Mouse (Mus musculus): ENCODE data around the gene Gm10134. TPM values are rescaled to one million over a fixed set of nuclear protein-coding genes. Genes with fewer than 3 reads are reported as not detected.
A peak's percentile ranks its signal among the peaks of the same experiment; 100 is the strongest.
"Not testable (repeated sequence)": the region's sequence is repeated elsewhere in the genome, so short reads cannot be mapped to it uniquely, and the experiment has no call there.

Gene Gm10134
- polyA plus RNA-seq, 1 experiment from 2014 or later, result 1.5 TPM

- DNase-seq (no peak), ATAC-seq (no peak)
- H3K27ac ChIP-seq (ENCODE audit: low read depth), result no peak overlapping the region
- peaks cover 16% of the 10 kb centered on the region for H3K4me1 ChIP-seq (ENCODE audit: insufficient read depth)
- peak overlapping the region; percentile 91 for H3K4me2 ChIP-seq (ENCODE audit: low read depth, low read length)
- no peaks in the 10 kb centered on the region for H3K9me3 ChIP-seq (ENCODE audit: low read length)
- peak overlapping the region; percentile 75 for H3K4me3 ChIP-seq (ENCODE audit: low read depth, low read length)
- peaks cover 14% of the 10 kb centered on the region for H3K36me3 ChIP-seq (replicated peaks; ENCODE audit: insufficient read depth, low read length)
- H3K9ac ChIP-seq (replicated peaks), result peak overlapping the region; percentile 88
- peaks cover 3% of the 10 kb centered on the region; the same call in 1 of the 2 replicates for H3K27me3 ChIP-seq (ENCODE audit: insufficient read depth, low read length)
- WGBS (ENCODE audit: insufficient replicate concordance), result 50% methylated on average over 18 of the region's 18 CpGs
- TF ChIP-seq EP300 (IDR thresholded peaks at IDR 0.05; ENCODE audit: low read depth) (no peak), CTCF (IDR thresholded peaks at IDR 0.05; ENCODE audit: low read depth) (no peak)
Measured at GRCm38 (mm10) chr2:28468486-28469225, 37.2 kb upstream of the Gm10134 start.

GRCm38 (mm10) chr2:28469461-28469860, 36.4 kb upstream of the Gm10134 start:
- Histone ChIP-seq H3K27ac (ENCODE audit: low read depth) (no peak overlapping the region), H3K27me3 (ENCODE audit: insufficient read depth, low read length) (peaks cover 3% of the 10 kb centered on the region; the same call in 1 of the 2 replicates), H3K9me3 (ENCODE audit: low read length) (no peaks in the 10 kb centered on the region), H3K4me1 (ENCODE audit: insufficient read depth) (peaks cover 16% of the 10 kb centered on the region), H3K4me2 (ENCODE audit: low read depth, low read length) (no peak overlapping the region), H3K9ac (replicated peaks) (no peak overlapping the region), H3K36me3 (replicated peaks; ENCODE audit: insufficient read depth, low read length) (peaks cover 14% of the 10 kb centered on the region), H3K4me3 (ENCODE audit: low read depth, low read length) (no peak overlapping the region)
- 95% methylated on average over 14 of the region's 14 CpGs for WGBS (ENCODE audit: insufficient replicate concordance)
- DNase-seq (no peak), ATAC-seq (no peak)
- TF ChIP-seq EP300 (IDR thresholded peaks at IDR 0.05; ENCODE audit: low read depth), result no peak

DNA sequence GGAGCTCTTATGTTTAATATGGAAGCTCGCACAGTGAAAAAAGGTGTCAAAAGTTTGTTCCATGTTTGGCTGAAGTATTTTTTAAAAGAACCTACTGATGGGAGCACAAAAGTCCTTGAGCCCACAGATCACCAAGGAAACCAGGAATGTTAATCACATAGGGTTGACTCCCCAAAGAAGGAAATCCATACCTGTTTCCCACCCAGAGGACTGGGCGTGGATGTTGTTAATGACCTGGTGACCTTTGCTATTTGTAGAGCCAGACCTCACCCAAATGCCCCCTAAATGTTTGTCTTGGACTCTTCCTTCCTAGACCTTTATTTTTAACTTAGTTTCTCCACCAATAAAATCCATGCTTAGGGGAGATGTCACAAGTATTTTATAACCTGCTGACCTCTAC, 35.3 kb upstream of the Gm10134 start:
- Histone ChIP-seq H3K36me3 (replicated peaks; ENCODE audit: insufficient read depth, low read length) (peaks cover 14% of the 10 kb centered on the region), H3K27me3 (ENCODE audit: insufficient read depth, low read length) (peaks cover 3% of the 10 kb centered on the region; the same call in 1 of the 2 replicates), H3K9me3 (ENCODE audit: low read length) (no peaks in the 10 kb centered on the region), H3K4me2 (ENCODE audit: low read depth, low read length) (no peak overlapping the region), H3K4me3 (ENCODE audit: low read depth, low read length) (no peak overlapping the region), H3K27ac (ENCODE audit: low read depth) (no peak overlapping the region), H3K9ac (replicated peaks) (no peak overlapping the region), H3K4me1 (ENCODE audit: insufficient read depth) (peaks cover 16% of the 10 kb centered on the region)
- TF ChIP-seq EP300 (IDR thresholded peaks at IDR 0.05; ENCODE audit: low read depth) (no peak), CTCF (IDR thresholded peaks at IDR 0.05; ENCODE audit: low read depth) (no peak)
- WGBS (ENCODE audit: insufficient replicate concordance), result 77% methylated on average over 2 of the region's 2 CpGs
- DNase-seq (no peak), ATAC-seq (no peak)

- WGBS (ENCODE audit: insufficient replicate concordance), result 90% methylated on average over 8 of the region's 8 CpGs
- not testable (repeated sequence) for H3K4me2 ChIP-seq (ENCODE audit: low read depth, low read length); H3K27ac ChIP-seq (ENCODE audit: low read depth); H3K9me3 ChIP-seq (ENCODE audit: low read length); ATAC-seq; H3K4me3 ChIP-seq (ENCODE audit: low read depth, low read length); H3K27me3 ChIP-seq (ENCODE audit: insufficient read depth, low read length); DNase-seq; H3K9ac ChIP-seq (replicated peaks)
- Histone ChIP-seq H3K4me1 (ENCODE audit: insufficient read depth) (peaks cover 10% of the 10 kb centered on the region), H3K36me3 (replicated peaks; ENCODE audit: insufficient read depth, low read length) (peaks cover 14% of the 10 kb centered on the region)
Measured at GRCm38 (mm10) chr2:28472011-28472410, 33.9 kb upstream of the Gm10134 start.

- H3K27ac ChIP-seq (ENCODE audit: low read depth); H3K4me2 ChIP-seq (ENCODE audit: low read depth, low read length); H3K4me3 ChIP-seq (ENCODE audit: low read depth, low read length); H3K9ac ChIP-seq (replicated peaks); DNase-seq; H3K27me3 ChIP-seq (ENCODE audit: insufficient read depth, low read length); H3K36me3 ChIP-seq (replicated peaks; ENCODE audit: insufficient read depth, low read length); ATAC-seq; H3K9me3 ChIP-seq (ENCODE audit: low read length); H3K4me1 ChIP-seq (ENCODE audit: insufficient read depth): not testable (repeated sequence)
- 86% methylated on average over 5 of the region's 5 CpGs for WGBS (ENCODE audit: insufficient replicate concordance)
Measured at GRCm38 (mm10) chr2:28477993-28478392, 27.9 kb upstream of the Gm10134 start.

GRCm38 (mm10) chr2:28479208-28480204, 26.4 kb upstream of the Gm10134 start:
- Histone ChIP-seq H3K9me3 (ENCODE audit: low read length) (no peaks in the 10 kb centered on the region), H3K27ac (ENCODE audit: low read depth) (no peak overlapping the region), H3K9ac (replicated peaks) (no peak overlapping the region), H3K4me3 (ENCODE audit: low read depth, low read length) (no peak overlapping the region), H3K4me2 (ENCODE audit: low read depth, low read length) (no peak overlapping the region), H3K36me3 (replicated peaks; ENCODE audit: insufficient read depth, low read length) (no peaks in the 10 kb centered on the region), H3K4me1 (ENCODE audit: insufficient read depth) (no peaks in the 10 kb centered on the region), H3K27me3 (ENCODE audit: insufficient read depth, low read length) (no peaks in the 10 kb centered on the region)
- TF ChIP-seq CTCF (IDR thresholded peaks at IDR 0.05; ENCODE audit: low read depth), result no peak
- TF ChIP-seq EP300 (IDR thresholded peaks at IDR 0.05; ENCODE audit: low read depth), result no peak
- 71% methylated on average over 20 of the region's 20 CpGs for WGBS (ENCODE audit: insufficient replicate concordance)
- DNase-seq (no peak), ATAC-seq (no peak)
